Mouse (Mus musculus) lung, postnatal 0 days (tissue): Measurements from ENCODE around the gene Set. TPM values are rescaled to one million over a fixed set of nuclear protein-coding genes. Genes with fewer than 3 reads are reported as not detected.

Source experiments
- ATAC-seq: fragments of 200-750 bp; cut with Nextera tagmentation; 2 replicates; pipeline ENCODE4 v1.8.0; 2017; ENCODE audit warnings: moderate library complexity
- DNase-seq: peaks from one replicate; pipeline ENCODE4 v3.0.0-alpha.2; 2016; ENCODE audit warnings: low spot score
- H3K27ac ChIP-seq: fragments of 300-500 bp; sonication (generic); 2 replicates; pipeline ENCODE4 v1.5.1; 2014; ENCODE audit warnings: antibody characterized with exemption, mild to moderate bottlenecking, low read length, mixed read lengths
- H3K27me3 ChIP-seq: fragments of 300-500 bp; sonication (generic); replicated peaks from 2 replicates; pipeline ENCODE4 v1.6.1; 2014; ENCODE audit warnings: low read length, mixed read lengths; ENCODE audit not compliant: insufficient read depth
- H3K36me3 ChIP-seq: fragments of 300-500 bp; sonication (generic); 2 replicates; pipeline ENCODE4 v1.6.1; 2014; ENCODE audit warnings: low read length, mixed read lengths; ENCODE audit not compliant: insufficient read depth
- H3K4me1 ChIP-seq: fragments of 300-500 bp; sonication (generic); 2 replicates; pipeline ENCODE4 v1.6.1; 2014; ENCODE audit warnings: antibody characterized with exemption, low read depth, low read length, mixed read lengths; ENCODE audit not compliant: insufficient read depth
- H3K4me2 ChIP-seq: fragments of 300-500 bp; sonication (generic); replicated peaks from 2 replicates; pipeline ENCODE4 v1.6.1; 2014; ENCODE audit warnings: low read depth, mild to moderate bottlenecking, low read length, moderate library complexity, mixed read lengths
- H3K4me3 ChIP-seq: fragments of 300-500 bp; sonication (generic); 2 replicates; pipeline ENCODE4 v1.5.1; 2014; ENCODE audit warnings: low read depth, low read length
- H3K9ac ChIP-seq: fragments of 300-500 bp; sonication (generic); replicated peaks from 2 replicates; pipeline ENCODE4 v1.6.1; 2014; ENCODE audit warnings: low read depth, mild to moderate bottlenecking
- H3K9me3 ChIP-seq: fragments of 300-500 bp; sonication (generic); 2 replicates; pipeline ENCODE4 v1.6.1; 2016; ENCODE audit warnings: low read length, mixed read lengths
- CTCF ChIP-seq: IDR thresholded peaks from 2 replicates; pipeline ENCODE4 v1.5.1; 2016; ENCODE audit warnings: antibody characterized with exemption, mild to moderate bottlenecking
- EP300 ChIP-seq: IDR thresholded peaks from 2 replicates; pipeline ENCODE4 v1.6.1; 2016; ENCODE audit warnings: antibody characterized with exemption, mild to moderate bottlenecking, control low read depth
- WGBS: fragments of 180-500 bp; shearing (Covaris S2); extraction: QIAGEN DNeasy Blood & Tissue Kit; methylation state at CpG from one replicate; pipeline ENCODE4 v1.1.7; 2014; 5-methylcytosine and 5-hydroxymethylcytosine counted together
- polyA plus RNA-seq: library from polyadenylated mRNA; unstranded; fragments of >200 nt; fragmentation: Nextera tagmentation; extraction: Ambion mirVana; gene quantifications from 2 replicates; pipeline ENCODE4 v1.2.1, GENCODE M21; 2015

Set gene
- polyA plus RNA-seq, 1 experiment from 2014 or later, result 167 TPM

DNA sequence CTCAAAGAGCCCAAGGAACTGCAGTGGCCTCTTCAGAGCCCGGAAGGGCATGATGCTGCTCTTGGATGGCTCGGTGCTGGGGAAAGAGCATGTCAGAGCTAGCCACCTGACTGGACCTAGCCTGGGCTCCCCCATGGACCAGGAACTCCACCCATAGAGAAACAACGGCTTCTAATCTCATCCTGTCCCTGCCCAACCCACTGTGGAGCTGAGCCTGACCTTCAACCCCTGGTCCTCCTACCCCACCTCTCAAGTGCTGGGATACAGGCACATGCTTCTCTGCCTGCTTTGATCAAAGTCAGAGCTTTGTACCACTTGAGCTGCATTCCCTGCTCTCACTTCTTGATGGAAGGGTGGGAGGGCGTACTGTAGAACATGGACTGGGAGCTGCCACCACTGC lies 51.1 kb downstream of the Set start:
- ATAC-seq (no peak), DNase-seq (no peak)

DNA sequence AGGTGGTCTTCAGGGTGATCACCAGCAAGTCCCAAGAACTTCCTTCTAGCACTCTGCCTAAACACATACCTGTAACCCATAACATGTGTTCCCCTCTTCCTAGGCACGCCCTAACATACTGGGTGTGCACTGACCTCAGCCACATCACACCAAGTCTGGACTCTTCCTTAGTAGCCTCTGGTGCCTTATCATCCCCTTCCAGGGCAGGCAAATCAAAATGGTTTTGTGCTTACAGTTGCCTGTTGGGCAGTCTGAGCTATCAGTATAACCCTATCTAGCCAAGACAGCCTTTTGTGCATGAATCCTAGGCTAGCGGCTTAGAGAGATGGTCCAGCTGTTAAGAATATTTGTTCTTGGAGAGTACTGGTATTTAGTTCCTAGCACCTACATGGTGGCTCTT lies 54.3 kb downstream of the Set start:
- 99% methylated on average over 2 of the region's 2 CpGs for whole genome bisulfite sequencing

More for the DNA sequence above, 51.1 kb downstream of the Set start:
- H3K9ac ChIP-seq, result no peak overlapping the region
- no peaks in the 10 kb centered on the region for H3K9me3 ChIP-seq
- no peak for TF ChIP-seq CTCF
- no peaks in the 10 kb centered on the region for H3K4me1 ChIP-seq
- H3K27me3 ChIP-seq, result no peaks in the 10 kb centered on the region
- 76% methylated on average over 4 of the region's 4 CpGs for WGBS
- no peak overlapping the region for H3K27ac ChIP-seq
- H3K4me2 ChIP-seq, result no peak overlapping the region
- H3K4me3 ChIP-seq, result no peak overlapping the region
- H3K36me3 ChIP-seq, result peaks cover 19% of the 10 kb centered on the region; the same call in 1 of the 2 replicates

DNA sequence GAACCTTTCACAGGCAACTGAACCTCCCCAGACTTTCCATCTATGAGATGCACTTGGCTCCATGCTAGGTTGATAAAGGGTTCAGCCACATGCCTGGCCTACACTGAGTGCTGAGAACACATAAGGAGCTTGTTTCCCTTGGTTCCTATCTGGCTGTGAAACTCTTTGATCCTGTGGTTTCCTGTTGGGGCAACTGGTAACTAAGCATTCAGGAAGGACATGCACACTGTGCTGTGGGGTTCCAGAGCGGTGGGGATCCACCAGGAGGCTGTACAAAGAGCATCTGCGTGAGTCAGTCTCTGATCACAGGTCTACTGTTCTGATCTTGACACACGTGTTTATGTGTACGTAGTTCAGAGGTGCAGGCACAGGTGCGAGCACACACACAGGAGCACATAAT lies 55.4 kb downstream of the Set start:
- Histone ChIP-seq H3K9ac (no peak overlapping the region), H3K4me3 (no peak overlapping the region), H3K4me2 (no peak overlapping the region), H3K36me3 (peaks cover 11% of the 10 kb centered on the region; the same call in 1 of the 2 replicates), H3K4me1 (no peaks in the 10 kb centered on the region), H3K9me3 (no peaks in the 10 kb centered on the region), H3K27me3 (no peaks in the 10 kb centered on the region), H3K27ac (no peak overlapping the region)
- 81% methylated on average over 5 of the region's 5 CpGs for WGBS
- no peak for DNase-seq
- ATAC-seq, result no peak
- no peak for TF ChIP-seq CTCF
- no peak for TF ChIP-seq EP300

More for the DNA sequence above, 54.3 kb downstream of the Set start:
- H3K4me2 ChIP-seq, result no peak overlapping the region
- no peak overlapping the region for H3K9ac ChIP-seq
- DNase-seq (no peak), ATAC-seq (no peak)
- no peaks in the 10 kb centered on the region for H3K9me3 ChIP-seq
- H3K36me3 ChIP-seq, result peaks cover 14% of the 10 kb centered on the region; the same call in 1 of the 2 replicates
- no peaks in the 10 kb centered on the region for H3K4me1 ChIP-seq
- TF ChIP-seq CTCF (no peak), EP300 (no peak)
- H3K4me3 ChIP-seq, result no peak overlapping the region
- H3K27me3 ChIP-seq, result no peaks in the 10 kb centered on the region
- H3K27ac ChIP-seq, result no peak overlapping the region

GRCm38 (mm10) chr2:30119641-30120051 lies 62.5 kb downstream of the Set start:
- ATAC-seq (no peak), DNase-seq (no peak)
- Histone ChIP-seq H3K36me3 (no peaks in the 10 kb centered on the region), H3K9me3 (no peaks in the 10 kb centered on the region), H3K4me1 (peaks cover 7% of the 10 kb centered on the region; the same call in 1 of the 2 replicates), H3K27ac (no peak overlapping the region), H3K27me3 (no peaks in the 10 kb centered on the region), H3K4me3 (no peak overlapping the region), H3K4me2 (no peak overlapping the region), H3K9ac (no peak overlapping the region)
- 50% methylated on average over 6 of the region's 6 CpGs for WGBS
- TF ChIP-seq EP300 (no peak), CTCF (no peak)

GRCm38 (mm10) chr2:30120269-30120668 lies 63.1 kb downstream of the Set start:
- TF ChIP-seq EP300, result no peak
- TF ChIP-seq CTCF, result no peak
- Histone ChIP-seq H3K4me3 (no peak overlapping the region), H3K27ac (no peak overlapping the region), H3K9ac (no peak overlapping the region), H3K4me1 (peaks cover 10% of the 10 kb centered on the region; the same call in 1 of the 2 replicates), H3K9me3 (no peaks in the 10 kb centered on the region), H3K36me3 (no peaks in the 10 kb centered on the region), H3K4me2 (no peak overlapping the region), H3K27me3 (no peaks in the 10 kb centered on the region)
- DNase-seq (no peak), ATAC-seq (no peak)
- 91% methylated on average over 4 of the region's 4 CpGs for WGBS

Other genes starting within 250 kb of the Set start
- gene Urm1, start 237.3 kb upstream of the Set start, polyA plus RNA-seq, result 13.5 and 19.0 TPM in 2 replicates
- gene Cercam, start 188.2 kb upstream of the Set start, polyA plus RNA-seq, result 5.4 and 5.6 TPM in 2 replicates
- gene Odf2, start 168.2 kb upstream of the Set start, polyA plus RNA-seq, result 21.8 and 25.8 TPM in 2 replicates
- gene Gle1, start 122.0 kb upstream of the Set start, polyA plus RNA-seq, result 32.4 and 33.2 TPM in 2 replicates
- gene Sptan1, start 91.8 kb upstream of the Set start, polyA plus RNA-seq, result 112 and 115 TPM in 2 replicates
- gene Wdr34, start 8.5 kb upstream of the Set start, polyA plus RNA-seq, result 15.2 and 19.5 TPM in 2 replicates
- gene Pkn3, start 20.3 kb downstream of the Set start, polyA plus RNA-seq, result 9.8 and 11.0 TPM in 2 replicates
- gene Zdhhc12, start 36.3 kb downstream of the Set start, polyA plus RNA-seq, result 37.7 and 40.0 TPM in 2 replicates
- gene Zer1, start 67.2 kb downstream of the Set start, polyA plus RNA-seq, result 4.9 and 5.0 TPM in 2 replicates
- gene Tbc1d13, start 76.4 kb downstream of the Set start, polyA plus RNA-seq, result 4.5 and 6.5 TPM in 2 replicates
- 19.6 and 24.4 TPM in 2 replicates for gene Endog, start 114.1 kb downstream of the Set start, polyA plus RNA-seq
- 21.7 and 23.4 TPM in 2 replicates for gene Spout1, start 121.1 kb downstream of the Set start, polyA plus RNA-seq
- gene Kyat1, start 148.5 kb downstream of the Set start, polyA plus RNA-seq, result 12.7 and 17.1 TPM in 2 replicates
- gene Lrrc8a, start 180.3 kb downstream of the Set start, polyA plus RNA-seq, result 58.2 and 68.8 TPM in 2 replicates
- gene Gm28035, start 183.2 kb downstream of the Set start, polyA plus RNA-seq, result 0.12 and 0.21 TPM in 2 replicates
- gene Phyhd1, start 208.8 kb downstream of the Set start, polyA plus RNA-seq, result 9.5 and 13.4 TPM in 2 replicates
- gene Gm28038, start 223.7 kb downstream of the Set start, polyA plus RNA-seq, result not detected in 2 replicates
- 24.1 TPM in 2 replicates for gene Dolk, start 229.0 kb downstream of the Set start, polyA plus RNA-seq
- gene Nup188, start 229.0 kb downstream of the Set start, polyA plus RNA-seq, result 8.9 and 9.9 TPM in 2 replicates